Mouse (Mus musculus): Measurements from ENCODE around the gene Pkdcc. TPM values are rescaled to one million over a fixed set of nuclear protein-coding genes. Genes with fewer than 3 reads are reported as not detected.
A peak's percentile ranks its signal among the peaks of the same experiment; 100 is the strongest.

Gene Pkdcc
- polyA plus RNA-seq, 1 experiment from 2014 or later = 10.0 TPM

- Histone ChIP-seq H3K9me3 (ENCODE audit: control insufficient read depth, low read length) (no peaks in the 10 kb centered on the region), H3K9ac (ENCODE audit: low read length) (no peak overlapping the region), H3K36me3 (ENCODE audit: control insufficient read depth, insufficient read depth, low read length) (no peaks in the 10 kb centered on the region), H3K4me2 (ENCODE audit: low read depth, low read length, severe bottlenecking) (no peak overlapping the region), H3K27me3 (ENCODE audit: control insufficient read depth, insufficient read depth, low read length) (no peaks in the 10 kb centered on the region), H3K27ac (ENCODE audit: low read depth, low read length) (no peak overlapping the region), H3K4me3 (ENCODE audit: low read depth, low read length) (no peak overlapping the region), H3K4me1 (replicated peaks; ENCODE audit: control insufficient read depth, insufficient read depth, low read length) (no peaks in the 10 kb centered on the region)
- 91% methylated on average over 8 of the region's 8 CpGs for WGBS
- ATAC-seq (replicated peaks; ENCODE audit: low FRiP score) = no peak
- DNase-seq (ENCODE audit: low spot score) = no peak
Measured at GRCm38 (mm10) chr17:83182061-83182664, 32.9 kb upstream of the Pkdcc start.

- Histone ChIP-seq H3K36me3 (ENCODE audit: control insufficient read depth, insufficient read depth, low read length) (no peaks in the 10 kb centered on the region), H3K4me1 (replicated peaks; ENCODE audit: control insufficient read depth, insufficient read depth, low read length) (0 out of 2 replicates have a peak, but pooled peaks cover 2% of the 10 kb centered on the region), H3K27ac (ENCODE audit: low read depth, low read length) (no peak overlapping the region), H3K27me3 (ENCODE audit: control insufficient read depth, insufficient read depth, low read length) (no peaks in the 10 kb centered on the region), H3K4me3 (ENCODE audit: low read depth, low read length) (no peak overlapping the region), H3K4me2 (ENCODE audit: low read depth, low read length, severe bottlenecking) (no peak overlapping the region), H3K9me3 (ENCODE audit: control insufficient read depth, low read length) (no peaks in the 10 kb centered on the region), H3K9ac (ENCODE audit: low read length) (no peak overlapping the region)
- ATAC-seq (replicated peaks; ENCODE audit: low FRiP score) (no peak), DNase-seq (ENCODE audit: low spot score) (no peak)
- WGBS = 81% methylated on average over 6 of the region's 6 CpGs
Measured at GRCm38 (mm10) chr17:83182780-83183179, 32.3 kb upstream of the Pkdcc start.

- DNase-seq (ENCODE audit: low spot score) (peak; percentile 70), ATAC-seq (replicated peaks; ENCODE audit: low FRiP score) (peak; percentile 91)
- Histone ChIP-seq H3K4me3 (ENCODE audit: low read depth, low read length) (no peak overlapping the region), H3K36me3 (ENCODE audit: control insufficient read depth, insufficient read depth, low read length) (no peaks in the 10 kb centered on the region), H3K4me2 (ENCODE audit: low read depth, low read length, severe bottlenecking) (no peak overlapping the region), H3K9ac (ENCODE audit: low read length) (no peak overlapping the region), H3K27me3 (ENCODE audit: control insufficient read depth, insufficient read depth, low read length) (no peaks in the 10 kb centered on the region), H3K9me3 (ENCODE audit: control insufficient read depth, low read length) (no peaks in the 10 kb centered on the region), H3K4me1 (replicated peaks; ENCODE audit: control insufficient read depth, insufficient read depth, low read length) (peaks cover 2% of the 10 kb centered on the region; the same call in 1 of the 2 replicates), H3K27ac (ENCODE audit: low read depth, low read length) (no peak overlapping the region)
- 28% methylated on average over 11 of the region's 11 CpGs for WGBS
Measured at GRCm38 (mm10) chr17:83187751-83188565, 27.1 kb upstream of the Pkdcc start.

GRCm38 (mm10) chr17:83190810-83191209, 24.3 kb upstream of the Pkdcc start:
- Histone ChIP-seq H3K4me2 (ENCODE audit: low read depth, low read length, severe bottlenecking) (no peak overlapping the region), H3K9ac (ENCODE audit: low read length) (no peak overlapping the region), H3K27me3 (ENCODE audit: control insufficient read depth, insufficient read depth, low read length) (no peaks in the 10 kb centered on the region), H3K4me3 (ENCODE audit: low read depth, low read length) (no peak overlapping the region), H3K4me1 (replicated peaks; ENCODE audit: control insufficient read depth, insufficient read depth, low read length) (peaks cover 2% of the 10 kb centered on the region; the same call in 1 of the 2 replicates), H3K36me3 (ENCODE audit: control insufficient read depth, insufficient read depth, low read length) (no peaks in the 10 kb centered on the region), H3K9me3 (ENCODE audit: control insufficient read depth, low read length) (no peaks in the 10 kb centered on the region), H3K27ac (ENCODE audit: low read depth, low read length) (no peak overlapping the region)
- ATAC-seq (replicated peaks; ENCODE audit: low FRiP score) = no peak
- no peak for DNase-seq (ENCODE audit: low spot score)
- WGBS = 83% methylated on average over 9 of the region's 9 CpGs

GRCm38 (mm10) chr17:83194491-83194890, 20.6 kb upstream of the Pkdcc start:
- Histone ChIP-seq H3K36me3 (ENCODE audit: control insufficient read depth, insufficient read depth, low read length) (no peaks in the 10 kb centered on the region), H3K27me3 (ENCODE audit: control insufficient read depth, insufficient read depth, low read length) (no peaks in the 10 kb centered on the region), H3K4me1 (replicated peaks; ENCODE audit: control insufficient read depth, insufficient read depth, low read length) (no peaks in the 10 kb centered on the region; the same call in 1 of the 2 replicates), H3K4me2 (ENCODE audit: low read depth, low read length, severe bottlenecking) (no peak overlapping the region), H3K4me3 (ENCODE audit: low read depth, low read length) (no peak overlapping the region), H3K9me3 (ENCODE audit: control insufficient read depth, low read length) (no peaks in the 10 kb centered on the region), H3K27ac (ENCODE audit: low read depth, low read length) (no peak overlapping the region), H3K9ac (ENCODE audit: low read length) (no peak overlapping the region)
- DNase-seq (ENCODE audit: low spot score) (no peak), ATAC-seq (replicated peaks; ENCODE audit: low FRiP score) (no peak)
- 87% methylated on average over 4 of the region's 4 CpGs for WGBS

- Histone ChIP-seq H3K9ac (ENCODE audit: low read length) (no peak overlapping the region), H3K36me3 (ENCODE audit: control insufficient read depth, insufficient read depth, low read length) (no peaks in the 10 kb centered on the region), H3K27me3 (ENCODE audit: control insufficient read depth, insufficient read depth, low read length) (no peaks in the 10 kb centered on the region), H3K9me3 (ENCODE audit: control insufficient read depth, low read length) (no peaks in the 10 kb centered on the region), H3K4me2 (ENCODE audit: low read depth, low read length, severe bottlenecking) (no peak overlapping the region), H3K4me1 (replicated peaks; ENCODE audit: control insufficient read depth, insufficient read depth, low read length) (peaks cover 13% of the 10 kb centered on the region), H3K4me3 (ENCODE audit: low read depth, low read length) (no peak overlapping the region), H3K27ac (ENCODE audit: low read depth, low read length) (no peak overlapping the region)
- DNase-seq (ENCODE audit: low spot score) (no peak), ATAC-seq (replicated peaks; ENCODE audit: low FRiP score) (no peak)
- 53% methylated on average over 4 of the region's 4 CpGs for WGBS
Measured at GRCm38 (mm10) chr17:83197361-83197923, 17.6 kb upstream of the Pkdcc start.

- peak; percentile 6; the same call in 1 of the 2 replicates for ATAC-seq (replicated peaks; ENCODE audit: low FRiP score)
- peaks cover 24% of the 10 kb centered on the region for H3K4me1 ChIP-seq (replicated peaks; ENCODE audit: control insufficient read depth, insufficient read depth, low read length)
- no peaks in the 10 kb centered on the region for H3K27me3 ChIP-seq (ENCODE audit: control insufficient read depth, insufficient read depth, low read length)
Measured at GRCm38 (mm10) chr17:83200469-83200868, 14.6 kb upstream of the Pkdcc start.

GRCm38 (mm10) chr17:83201257-83201656, 13.8 kb upstream of the Pkdcc start:
- Histone ChIP-seq H3K4me2 (ENCODE audit: low read depth, low read length, severe bottlenecking) (no peak overlapping the region), H3K27me3 (ENCODE audit: control insufficient read depth, insufficient read depth, low read length) (no peaks in the 10 kb centered on the region), H3K9ac (ENCODE audit: low read length) (0 out of 2 replicates have a peak overlapping the region, but pooled peaks have one; percentile 7), H3K4me3 (ENCODE audit: low read depth, low read length) (no peak overlapping the region), H3K4me1 (replicated peaks; ENCODE audit: control insufficient read depth, insufficient read depth, low read length) (peaks cover 24% of the 10 kb centered on the region), H3K36me3 (ENCODE audit: control insufficient read depth, insufficient read depth, low read length) (no peaks in the 10 kb centered on the region), H3K27ac (ENCODE audit: low read depth, low read length) (no peak overlapping the region), H3K9me3 (ENCODE audit: control insufficient read depth, low read length) (no peaks in the 10 kb centered on the region)
- DNase-seq (ENCODE audit: low spot score) (peak; percentile 60), ATAC-seq (replicated peaks; ENCODE audit: low FRiP score) (peak; percentile 37; the same call in 1 of the 2 replicates)
- WGBS = 13% methylated on average over 6 of the region's 6 CpGs

More at GRCm38 (mm10) chr17:83200469-83200868, 14.6 kb upstream of the Pkdcc start:
- Histone ChIP-seq H3K36me3 (ENCODE audit: control insufficient read depth, insufficient read depth, low read length) (no peaks in the 10 kb centered on the region), H3K9ac (ENCODE audit: low read length) (no peak overlapping the region), H3K9me3 (ENCODE audit: control insufficient read depth, low read length) (no peaks in the 10 kb centered on the region), H3K4me2 (ENCODE audit: low read depth, low read length, severe bottlenecking) (no peak overlapping the region), H3K4me3 (ENCODE audit: low read depth, low read length) (no peak overlapping the region), H3K27ac (ENCODE audit: low read depth, low read length) (no peak overlapping the region)
- DNase-seq (ENCODE audit: low spot score) = no peak
- WGBS = 62% methylated on average over 5 of the region's 5 CpGs

Data from forebrain, embryonic 11.5 days (tissue).